Mouse (Mus musculus): Measurements from ENCODE around the gene Twf1.

GRCm38 (mm10) chr15:94558895-94559656, 30.6 kb downstream of the Twf1 start:
- TF ChIP-seq CTCF (IDR thresholded peaks at IDR 0.05; ENCODE audit: insufficient read depth, low read depth, low read length), result no peak
- TF ChIP-seq POLR2A (IDR thresholded peaks at IDR 0.05; ENCODE audit: insufficient read depth, low read depth, low read length), result no peak

Data from olfactory bulb, adult 2 months (tissue).